Mouse (Mus musculus): ENCODE data around the gene Gls2.
"Not testable (repeated sequence)": the region's sequence is repeated elsewhere in the genome, so short reads cannot be mapped to it uniquely, and the experiment has no call there.

Gene Gls2

GRCm38 (mm10) chr10:128194024-128194550, at the start of gene Gls2:
Gls2 (plus strand) TSS chr10:128194457.
- in situ Hi-C loops (cut with MseI, MboI): no loop called here

GRCm38 (mm10) chr10:128144961-128145360, 49.3 kb upstream of the Gls2 start:
- in situ Hi-C loops (cut with MseI, MboI): loop anchor here (5.0 kb wide), 2 partner anchors 32 to 42 kb away; no protein-coding TSS in a partner anchor

GRCm38 (mm10) chr10:128148789-128149365, 45.4 kb upstream of the Gls2 start:
- in situ Hi-C loops (cut with MseI, MboI): no loop called here

- in situ Hi-C loops (cut with MseI, MboI): no loop called here
Measured at GRCm38 (mm10) chr10:128149592-128149991, 44.7 kb upstream of the Gls2 start.

- in situ Hi-C loops (cut with MseI, MboI): no loop called here
Measured at GRCm38 (mm10) chr10:128150941-128151340, 43.3 kb upstream of the Gls2 start.

GRCm38 (mm10) chr10:128153978-128154377, 40.3 kb upstream of the Gls2 start:
- in situ Hi-C loops (cut with MseI, MboI): no loop called here

GRCm38 (mm10) chr10:128165726-128166125, 28.5 kb upstream of the Gls2 start:
- in situ Hi-C loops (cut with MseI, MboI): not testable (repeated sequence)

- in situ Hi-C loops (cut with MseI, MboI): no loop called here
Measured at GRCm38 (mm10) chr10:128167091-128167490, 27.2 kb upstream of the Gls2 start.

- in situ Hi-C loops (cut with MseI, MboI): not testable (repeated sequence)
Measured at GRCm38 (mm10) chr10:128171348-128171747, 22.9 kb upstream of the Gls2 start.

GRCm38 (mm10) chr10:128175302-128175701, 19.0 kb upstream of the Gls2 start:
- in situ Hi-C loops (cut with MseI, MboI): loop anchor here in 1 of 2 experiments (5.0 kb wide), 1 partner anchor 33 kb away; no protein-coding TSS in a partner anchor

- in situ Hi-C loops (cut with MseI, MboI): loop anchor here in 1 of 2 experiments (5.0 kb wide), 1 partner anchor 34 kb away; no protein-coding TSS in a partner anchor
Measured at GRCm38 (mm10) chr10:128175996-128176755, 18.1 kb upstream of the Gls2 start.

- in situ Hi-C loops (cut with MseI, MboI): loop anchor here in 1 of 2 experiments (5.0 kb wide), 1 partner anchor 35 kb away; no protein-coding TSS in a partner anchor
Measured at GRCm38 (mm10) chr10:128177316-128177715, 16.9 kb upstream of the Gls2 start.

- in situ Hi-C loops (cut with MseI, MboI): loop anchor here (5.0 to 10.0 kb wide), 2 partner anchors 38 to 85 kb away; partner anchors contain the start of gene Baz2a (in 1 of the 2)
Measured at GRCm38 (mm10) chr10:128179989-128180388, 14.3 kb upstream of the Gls2 start, which contains the start of gene Rbms2. Rbms2 (minus strand) TSS chr10:128180297.

GRCm38 (mm10) chr10:128184296-128184695, 10.0 kb upstream of the Gls2 start:
- in situ Hi-C loops (cut with MseI, MboI): loop anchor here in 1 of 2 experiments (10.0 kb wide), 1 partner anchor 89 kb away; the partner anchor contains the start of gene Baz2a

- in situ Hi-C loops (cut with MseI, MboI): loop anchor here (5.0 to 10.0 kb wide), 3 partner anchors 43 to 93 kb away; partner anchors contain the start of gene Baz2a (in 2 of the 2)
Measured at GRCm38 (mm10) chr10:128185277-128185940, 8.8 kb upstream of the Gls2 start.

- in situ Hi-C loops (cut with MseI, MboI): loop anchor here (5.0 to 10.0 kb wide), 3 partner anchors 44 to 94 kb away; partner anchors contain the start of gene Baz2a (in 2 of the 2)
Measured at GRCm38 (mm10) chr10:128185959-128186358, 8.3 kb upstream of the Gls2 start.

GRCm38 (mm10) chr10:128187181-128187605, 7.1 kb upstream of the Gls2 start:
- in situ Hi-C loops (cut with MseI, MboI): loop anchor here (5.0 to 10.0 kb wide), 3 partner anchors 45 to 95 kb away; partner anchors contain the start of gene Baz2a (in 2 of the 2)

GRCm38 (mm10) chr10:128188242-128188877, 5.9 kb upstream of the Gls2 start:
- in situ Hi-C loops (cut with MseI, MboI): loop anchor here (5.0 to 10.0 kb wide), 3 partner anchors 46 to 96 kb away; partner anchors contain the start of gene Baz2a (in 2 of the 2)

- in situ Hi-C loops (cut with MseI, MboI): no loop called here
Measured at GRCm38 (mm10) chr10:128191472-128191871, 2.8 kb upstream of the Gls2 start.

- in situ Hi-C loops (cut with MseI, MboI): not testable (repeated sequence)
Measured at GRCm38 (mm10) chr10:128192030-128192766, 2.1 kb upstream of the Gls2 start.

Data from mouse trophoblast stem cell (cell line).